In genomic region chr4:132302939-132303479, GRCm38 (mm10) we compare ENCODE assay signal across 8 mouse cellular contexts. TPM values are rescaled to one million over a fixed set of nuclear protein-coding genes. Genes with fewer than 3 reads are reported as not detected.
DNase-seq lines count a peak whose midpoint lies in the region; ATAC-seq and TF ChIP-seq lines count a peak whose summit lies in the region.

Gene Rab42 (minus strand): TSS chr4:132303385.

- H3K4me3 ChIP-seq in G1E (ENCODE audit: low read depth, low read length): peak within 1 kb of the TSS; percentile 75
- H3K4me3 ChIP-seq in hindbrain, embryonic 10.5 days: peak within 1 kb of the TSS; percentile 57

- 2% methylated on average over 31 of the region's 31 CpGs for WGBS in hindbrain, embryonic 10.5 days

- H3K27me3 ChIP-seq in G1E (ENCODE audit: insufficient read depth, low read length): no peaks in the 10 kb centered on the region
- H3K27me3 ChIP-seq in hindbrain, embryonic 10.5 days (ENCODE audit: insufficient read depth, poor library complexity, severe bottlenecking): no peaks in the 10 kb centered on the region

- no peak for TF ChIP-seq CTCF in G1E (IDR thresholded peaks at IDR 0.05; ENCODE audit: low read depth, low read length)

- peak within 1 kb of the TSS; percentile 73 for H3K27ac ChIP-seq in hindbrain, embryonic 10.5 days

- no peaks in the 10 kb centered on the region for H3K9me3 ChIP-seq in G1E (replicated peaks)
- H3K9me3 ChIP-seq in hindbrain, embryonic 10.5 days: no peaks in the 10 kb centered on the region

- H3K36me3 ChIP-seq in G1E (replicated peaks): no peaks in the 10 kb centered on the region
- H3K36me3 ChIP-seq in hindbrain, embryonic 10.5 days: no peaks in the 10 kb centered on the region

- 0 out of 2 replicates have a peak, but pooled peaks have one; percentile 8 for ATAC-seq in G1E (ENCODE audit: extremely low read depth, insufficient number of reproducible peaks, low FRiP score, poor library complexity, severe bottlenecking)

- peaks cover 44% of the 10 kb centered on the region for H3K4me1 ChIP-seq in G1E (ENCODE audit: insufficient read depth, low read depth, low read length)
- peaks cover 12% of the 10 kb centered on the region for H3K4me1 ChIP-seq in hindbrain, embryonic 10.5 days (replicated peaks)

- peak; percentile 56 for DNase-seq in G1E (ENCODE audit: low spot score)
- DNase-seq in cerebellum, adult 9-11 months: peak; percentile 45
- peak; percentile 47 to 57 for DNase-seq in frontal cortex, postnatal 10 days (ENCODE audit: low spot score in 2 of 2)
- peak; percentile 71 for DNase-seq in hindbrain, embryonic 10.5 days (ENCODE audit: low spot score)
- DNase-seq in layer of hippocampus, postnatal 25 days (ENCODE audit: extremely low spot score in 1 of 2, low spot score in 1 of 2): peak; percentile 26 to 44
- DNase-seq in lung, postnatal 25 days (ENCODE audit: low spot score): peak; percentile 19
- peak; percentile 85 for DNase-seq in retina, postnatal 1 day
- DNase-seq in thymus, postnatal 4 days: peak; percentile 74

RNA-seq across cellular contexts. Expression of gene Rab42, which starts in this region (rescaled TPM):
- total RNA-seq in G1E (2014; fragmentation: Nextera tagmentation) (1.4 TPM in 1 of 2 replicates, not detected in the other), G1E (2017) (0.52 TPM in 1 of 2 replicates, not detected in the other)
- polyA plus RNA-seq in G1E (2012): 0.95 and 1.0 TPM in 2 replicates
- polyA plus RNA-seq in hindbrain, embryonic 10.5 days (2016; fragmentation: Nextera tagmentation; extraction: Ambion mirVana): 0.77 and 0.96 TPM in 2 replicates
- 1 to 10 TPM; 1.7 TPM for total RNA-seq in layer of hippocampus, postnatal 25 days (2021)

Comparison
In these comparisons a context has a peak if more than half of its experiments do, and no peak if none do; other contexts are left out.
1. Peak in every context shown above with its lines: DNase-seq, ATAC-seq, H3K4me3 ChIP-seq and H3K27ac ChIP-seq.
2. Peak in DNase-seq, H3K4me3 ChIP-seq and H3K27ac ChIP-seq in hindbrain, embryonic 10.5 days; RNA of the gene not detected or under 1 TPM.
3. DNase-seq: peak in every context shown above with its lines; median percentile 85 in retina, postnatal 1 day; 74 in thymus, postnatal 4 days; 71 in hindbrain, embryonic 10.5 days; 56 in G1E; 52 in frontal cortex, postnatal 10 days; 45 in cerebellum, adult 9-11 months; 35 in layer of hippocampus, postnatal 25 days; 19 in lung, postnatal 25 days.